In genomic region chr9:42819247-42819646, GRCm38 (mm10) we compare ENCODE assay signal across 13 mouse cellular contexts.
DNase-seq lines count a peak whose midpoint lies in the region; ATAC-seq and TF ChIP-seq lines count a peak whose summit lies in the region.
"Had no signal": no experiment of that assay in that cellular context is flagged by ENCODE, and none has a peak within 500 bp of the region (broad histone marks: within the 10 kb centered on the region; RNA-seq: fewer than 3 reads in every experiment).

No protein-coding gene starts in this region.

- no peak overlapping the region for H3K9ac ChIP-seq in intestine, embryonic 14.5 days (ENCODE audit: low read length)
- no peak overlapping the region for H3K9ac ChIP-seq in intestine, postnatal 0 days (ENCODE audit: low read depth, low read length)
- H3K9ac ChIP-seq: hindbrain, embryonic 15.5 days; neural tube, embryonic 13.5 days had no signal

- no peaks in the 10 kb centered on the region for H3K27me3 ChIP-seq in intestine, embryonic 14.5 days (replicated peaks; ENCODE audit: control insufficient read depth, insufficient read depth, low read length)
- H3K27me3 ChIP-seq in intestine, postnatal 0 days (replicated peaks; ENCODE audit: control insufficient read depth, insufficient read depth, low read length), result no peaks in the 10 kb centered on the region
- no peaks in the 10 kb centered on the region for H3K27me3 ChIP-seq in myocyte (ENCODE audit: control insufficient read depth, insufficient read depth, insufficient read length)
- H3K27me3 ChIP-seq: hindbrain, embryonic 15.5 days; neural tube, embryonic 13.5 days had no signal

- TF ChIP-seq CTCF in intestine, postnatal 0 days (IDR thresholded peaks at IDR 0.05; ENCODE audit: low read depth), result no peak

- H3ac ChIP-seq in myocyte (ENCODE audit: control insufficient read depth, insufficient read length), result no peak overlapping the region

- H3K27ac ChIP-seq in intestine, embryonic 14.5 days (ENCODE audit: low read depth), result no peak overlapping the region
- no peak overlapping the region for H3K27ac ChIP-seq in intestine, postnatal 0 days (ENCODE audit: low read depth, low read length)
- H3K27ac ChIP-seq: forebrain, embryonic 10.5 days; hindbrain, embryonic 15.5 days; neural tube, embryonic 13.5 days had no signal

- ATAC-seq in intestine, embryonic 14.5 days (replicated peaks; ENCODE audit: low FRiP score, low TSS enrichment, low read depth), result no peak
- no peak for ATAC-seq in intestine, postnatal 0 days

- no peaks in the 10 kb centered on the region for H3K4me1 ChIP-seq in intestine, embryonic 14.5 days (replicated peaks; ENCODE audit: control insufficient read depth, insufficient read depth, low read length)
- no peaks in the 10 kb centered on the region for H3K4me1 ChIP-seq in intestine, postnatal 0 days (replicated peaks; ENCODE audit: control insufficient read depth, insufficient read depth, low read length)
- H3K4me1 ChIP-seq: forebrain, embryonic 10.5 days had no signal

- no peak for TF ChIP-seq POLR2A in myocyte (IDR thresholded peaks at IDR 0.05; ENCODE audit: insufficient read length, low read depth)

- 42% methylated on average over 3 of the region's 3 CpGs for WGBS in intestine, embryonic 14.5 days
- WGBS in intestine, postnatal 0 days, result 51% methylated on average over 3 of the region's 3 CpGs

- H3K4me2 ChIP-seq in intestine, embryonic 14.5 days (ENCODE audit: low read length), result no peak overlapping the region
- no peak overlapping the region for H3K4me2 ChIP-seq in intestine, postnatal 0 days (replicated peaks; ENCODE audit: low read depth)
- no peak overlapping the region for H3K4me2 ChIP-seq in myocyte (ENCODE audit: low read depth)
- H3K4me2 ChIP-seq: hindbrain, embryonic 15.5 days; neural tube, embryonic 13.5 days had no signal

- H3K36me3 ChIP-seq in intestine, embryonic 14.5 days (ENCODE audit: control insufficient read depth, insufficient read depth, low read length), result no peaks in the 10 kb centered on the region
- no peaks in the 10 kb centered on the region for H3K36me3 ChIP-seq in intestine, postnatal 0 days (ENCODE audit: control insufficient read depth, insufficient read depth)
- H3K36me3 ChIP-seq in myocyte (ENCODE audit: control insufficient read depth, insufficient read depth), result no peaks in the 10 kb centered on the region
- H3K36me3 ChIP-seq: forebrain, embryonic 10.5 days; G1E; hindbrain, embryonic 15.5 days; neural tube, embryonic 13.5 days had no signal

- peak; percentile 69 for DNase-seq in intestine, embryonic 14.5 days (ENCODE audit: low spot score)
- peak; percentile 71 for DNase-seq in testis, postnatal 10 days (ENCODE audit: low spot score)
- no peak for DNase-seq in testis, postnatal 14 days (ENCODE audit: low spot score)
- peak; percentile 36 for DNase-seq in embryo, embryonic 11.5 days (ENCODE audit: low read depth, low spot score)
- no peak for DNase-seq in urinary bladder, adult 2 months (ENCODE audit: low spot score)
- DNase-seq: cerebellum, adult 9-11 months; gastrocnemius, postnatal 36 days had no signal

- H3K4me3 ChIP-seq in intestine, embryonic 14.5 days (ENCODE audit: low read depth, low read length), result no peak overlapping the region
- H3K4me3 ChIP-seq in intestine, postnatal 0 days (ENCODE audit: low read depth, low read length), result no peak overlapping the region
- no peak overlapping the region for H3K4me3 ChIP-seq in myocyte
- H3K4me3 ChIP-seq: forebrain, embryonic 10.5 days; hindbrain, embryonic 15.5 days; neural tube, embryonic 13.5 days had no signal

- H3K79me2 ChIP-seq in myocyte (ENCODE audit: control insufficient read depth, insufficient read depth), result no peaks in the 10 kb centered on the region

- no peaks in the 10 kb centered on the region for H3K9me3 ChIP-seq in intestine, embryonic 14.5 days (ENCODE audit: control insufficient read depth, low read length)
- no peaks in the 10 kb centered on the region for H3K9me3 ChIP-seq in intestine, postnatal 0 days (ENCODE audit: control insufficient read depth)
- H3K9me3 ChIP-seq: forebrain, embryonic 10.5 days; hindbrain, embryonic 15.5 days; neural tube, embryonic 13.5 days had no signal

TF ChIP-seq in myocyte, 11 proteins besides CTCF, POLR2A, EP300 and RAD21:
- TF ChIP-seq TCF12 (IDR thresholded peaks at IDR 0.05; ENCODE audit: insufficient read depth, poor library complexity, severe bottlenecking) (no peak), USF1 (IDR thresholded peaks at IDR 0.05; ENCODE audit: low read depth) (no peak), REST (IDR thresholded peaks at IDR 0.05; ENCODE audit: insufficient read depth, insufficient read length) (peak; percentile 35), POLR2AphosphoS2 (IDR thresholded peaks at IDR 0.05; ENCODE audit: insufficient read length, low read depth) (no peak)

Comparison
In these comparisons a context has a peak if more than half of its experiments do, and no peak if none do; other contexts are left out.
1. DNase-seq: peak in intestine, embryonic 14.5 days (single experiment), testis, postnatal 10 days (single experiment) and embryo, embryonic 11.5 days (single experiment); none in testis, postnatal 14 days (single experiment) and urinary bladder, adult 2 months (single experiment).